Mouse (Mus musculus): ENCODE data around the gene Rbfox3.

DNA sequence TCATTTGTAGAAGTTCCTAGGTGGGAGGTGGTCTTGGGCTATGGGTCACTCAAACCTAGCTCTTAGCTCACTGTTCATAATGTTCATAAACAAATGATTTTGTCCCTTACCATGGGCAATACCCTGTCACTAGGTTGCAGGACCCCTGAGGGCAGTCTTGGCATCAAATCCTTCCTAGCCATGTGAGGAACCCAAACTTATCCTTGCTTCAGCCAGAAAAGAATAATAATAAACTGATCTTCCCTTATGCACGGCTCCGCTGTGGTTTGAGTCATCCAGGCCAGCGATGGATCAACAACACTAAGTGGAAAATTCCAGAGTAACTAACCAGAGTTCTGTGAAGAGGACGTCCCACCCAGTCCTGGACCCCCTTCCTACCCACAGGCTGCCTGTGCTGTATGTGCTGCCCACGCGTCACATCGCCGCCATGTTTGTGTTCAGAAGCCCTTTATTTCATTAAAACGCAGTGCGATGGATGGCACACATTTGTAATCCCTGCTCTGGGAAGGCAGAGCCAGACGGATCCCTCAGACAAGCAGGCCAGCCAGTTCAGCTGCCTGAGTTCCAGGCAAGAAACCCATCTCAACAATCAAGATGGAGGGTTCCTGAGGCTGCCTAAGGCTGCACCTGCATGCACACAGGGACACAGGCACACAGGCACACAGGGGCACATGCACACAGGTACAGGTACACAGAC lies 25.0 kb downstream of the Rbfox3 start:
- no peak for TF ChIP-seq CTCF (IDR thresholded peaks at IDR 0.05; ENCODE audit: control insufficient read depth, insufficient read depth, low read length)
- no peak for TF ChIP-seq POLR2A (IDR thresholded peaks at IDR 0.05; ENCODE audit: borderline replicate concordance, control insufficient read depth, low read depth, low read length)
